Mouse (Mus musculus) testis, postnatal 14 days (tissue): ENCODE data around the gene Gm9972.

Source experiments
- DNase-seq: peaks from one replicate; pipeline ENCODE4 v3.0.0; 2021; ENCODE audit warnings: low spot score

The Gm9972 gene

DNA sequence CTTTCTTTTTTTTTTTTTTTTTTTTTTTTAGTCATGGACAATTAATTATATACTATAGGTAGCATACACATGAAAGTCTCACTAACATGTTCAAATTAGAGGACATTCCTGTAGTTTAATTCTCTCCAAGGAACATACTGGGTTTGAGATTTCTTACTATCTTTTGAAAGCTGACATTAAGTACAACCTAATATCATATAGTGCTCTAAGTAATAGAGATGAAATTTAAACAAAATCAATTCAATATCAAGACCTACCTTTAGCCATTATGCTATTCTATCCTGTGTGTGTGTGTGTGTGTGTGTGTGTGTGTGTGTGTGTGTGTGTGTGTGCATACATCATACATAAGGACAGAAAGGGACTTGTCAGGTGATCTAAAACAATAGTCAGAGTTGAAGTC is at the start of gene Gm9972:
Gm9972 (plus strand) TSS at position 301 of the 400 bp plus-strand sequence.
- DNase-seq = no peak

DNA sequence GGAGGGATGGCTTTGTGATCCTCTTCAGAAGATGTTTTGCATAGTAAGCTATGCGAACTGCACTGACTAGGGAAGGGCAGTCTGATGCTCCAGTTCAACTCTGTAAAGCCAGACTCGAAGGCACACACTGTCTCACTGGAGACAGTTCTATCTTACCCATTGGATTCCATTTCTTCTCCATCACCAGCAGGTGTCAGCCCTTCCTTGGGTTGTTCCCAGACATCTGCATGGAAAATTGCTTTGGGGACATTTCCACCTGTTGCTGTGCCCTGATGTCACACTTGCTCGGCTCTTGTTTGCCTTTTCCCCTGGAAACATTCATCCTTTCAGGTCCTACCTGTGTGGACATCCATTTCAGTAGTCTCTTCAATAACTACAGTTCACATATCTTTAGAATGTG is 36.4 kb upstream of the Gm9972 start:
- DNase-seq = no peak

GRCm38 (mm10) chr11:43011941-43012340 is 23.6 kb upstream of the Gm9972 start:
- no peak for DNase-seq

DNA sequence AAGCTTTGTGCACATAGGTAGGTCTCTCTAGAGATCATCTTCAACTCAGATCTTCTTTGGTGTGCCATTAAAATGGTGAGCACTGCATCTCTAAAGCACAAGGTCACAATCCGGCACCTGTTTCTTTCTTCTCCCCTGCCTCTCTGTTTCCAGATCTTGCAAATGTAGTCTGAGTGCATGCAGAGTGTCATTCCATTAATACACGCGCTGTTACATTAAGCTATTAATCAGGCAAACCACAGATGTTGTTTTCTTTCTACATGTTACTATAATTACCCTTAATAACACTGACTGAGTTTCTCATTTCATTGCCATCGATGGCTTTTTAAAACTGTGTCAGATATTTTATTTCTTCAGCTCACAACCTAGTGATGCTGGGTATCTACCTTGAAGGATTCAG is 22.6 kb upstream of the Gm9972 start:
- no peak for DNase-seq

DNA sequence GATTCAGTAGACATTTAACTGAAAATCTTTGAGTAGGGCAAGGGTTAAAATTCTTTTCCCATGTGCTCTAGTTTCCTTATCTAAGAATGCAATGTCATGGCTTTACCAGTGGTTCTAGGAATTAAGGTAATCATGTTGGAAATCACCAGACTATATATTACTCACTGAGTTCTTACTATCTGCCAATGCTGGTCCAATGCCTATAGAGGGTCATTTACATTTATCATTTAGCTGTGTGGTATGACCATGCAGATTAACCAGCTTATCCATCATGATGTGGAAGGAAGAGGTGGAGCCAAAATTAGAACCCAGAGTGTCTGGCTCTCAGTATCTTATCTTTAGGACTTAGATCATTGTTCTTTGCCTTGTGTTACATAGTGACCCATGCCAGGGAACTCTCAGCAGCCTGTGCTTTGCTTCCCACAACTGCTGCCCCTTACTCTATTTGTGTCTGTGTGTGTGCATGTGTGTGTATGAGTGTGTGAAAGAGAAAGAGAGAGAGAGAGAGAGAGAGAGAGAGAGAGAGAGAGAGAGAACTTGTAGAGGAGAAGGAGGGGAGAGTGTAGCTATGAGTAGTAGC is 12.3 kb upstream of the Gm9972 start:
- DNase-seq = no peak

GRCm38 (mm10) chr11:43029813-43030212 is 5.7 kb upstream of the Gm9972 start:
- DNase-seq = no peak

DNA sequence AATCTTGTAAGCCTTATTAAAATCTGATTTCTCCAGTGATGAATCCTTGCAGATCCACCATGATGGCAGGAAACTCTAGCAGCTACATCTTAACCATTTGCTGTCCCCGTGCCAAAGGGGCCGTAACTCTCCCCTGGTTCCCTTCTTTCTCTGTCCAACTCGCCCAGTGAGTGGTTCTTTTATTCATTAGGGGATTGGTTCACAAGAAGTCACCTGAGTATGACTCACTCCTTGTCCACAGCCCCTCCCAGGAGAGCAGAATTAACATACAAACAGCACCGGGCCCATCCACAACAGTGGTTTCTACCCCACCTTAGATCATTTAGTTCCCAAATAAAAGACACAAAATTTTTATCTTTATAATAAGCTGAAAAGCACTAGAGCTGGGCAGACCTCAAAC is 3.4 kb upstream of the Gm9972 start:
- DNase-seq = no peak

DNA sequence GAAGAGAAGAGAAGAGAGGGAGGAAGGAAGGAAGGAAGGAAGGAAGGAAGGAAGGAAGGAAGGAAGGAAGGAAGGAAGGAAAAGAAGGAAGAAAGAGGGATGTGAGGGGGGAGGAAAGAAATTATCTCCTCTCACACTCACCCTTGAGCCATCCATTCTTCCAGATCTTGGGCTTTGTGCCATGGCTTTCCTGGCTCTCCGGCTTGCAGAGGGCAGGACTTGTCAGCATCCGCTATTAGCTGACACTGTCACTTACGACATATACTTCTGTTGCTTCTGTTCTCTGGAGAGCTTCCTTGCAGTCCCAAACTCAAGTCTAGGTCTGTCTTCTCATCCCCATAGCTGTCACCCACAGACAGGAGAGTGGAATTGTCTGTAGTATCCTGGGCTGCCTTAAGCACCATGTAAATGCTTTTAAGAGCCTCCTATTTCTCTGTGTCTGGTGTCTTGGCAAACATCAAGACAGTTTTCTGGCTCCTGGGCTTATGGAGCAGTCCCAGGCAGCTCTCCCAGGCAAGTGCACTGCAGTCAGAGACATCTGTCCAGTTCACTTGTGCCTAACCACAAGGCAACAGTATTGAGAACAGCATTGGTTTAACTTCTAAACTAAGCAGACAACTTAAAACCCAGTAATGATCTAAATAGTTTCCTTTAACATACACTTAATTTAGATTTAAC is 10.5 kb downstream of the Gm9972 start:
- no peak for DNase-seq

- no peak for DNase-seq
These were observed 13.8 kb downstream of the Gm9972 start for GRCm38 (mm10) chr11:43049363-43049762.

DNA sequence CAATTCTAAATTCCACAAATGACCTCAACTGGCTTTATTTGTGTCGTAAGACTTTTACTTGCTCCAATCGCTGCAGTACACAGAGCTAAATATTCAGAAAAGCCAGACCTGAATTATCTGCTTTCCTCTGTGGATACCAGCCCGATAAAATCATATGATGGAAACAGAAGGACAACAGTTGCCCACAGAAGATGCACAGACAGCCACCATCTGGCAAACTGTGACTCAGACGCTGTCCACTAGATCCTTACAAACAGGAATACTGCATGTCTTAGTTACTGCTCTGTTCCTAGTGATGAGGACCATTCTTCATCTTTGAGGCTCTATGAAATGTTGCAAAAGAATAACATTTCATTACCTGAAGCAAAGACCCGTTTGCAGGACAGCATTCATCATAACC is 19.4 kb downstream of the Gm9972 start:
- no peak for DNase-seq

GRCm38 (mm10) chr11:43059437-43059970 is 24.0 kb downstream of the Gm9972 start:
- DNase-seq = no peak

- no peak for DNase-seq
These were observed 26.7 kb downstream of the Gm9972 start for GRCm38 (mm10) chr11:43062286-43062685.

GRCm38 (mm10) chr11:43086309-43087050 is 50.9 kb downstream of the Gm9972 start:
- DNase-seq = no peak
